Mouse (Mus musculus): ENCODE measurements at regions not wholly inside any gene's neighbourhood (a gene's known extent, or its start where the extent isn't known, plus 50 kb on each side); places are given as distances from the start of the nearest gene placed in this dataset.

- DNase-seq, result peak; percentile 59
Measured at GRCm38 (mm10) chr13:6189566-6189965, 328.3 kb downstream of the Klf6 start.

GRCm38 (mm10) chr13:6191186-6191914 lies 330.1 kb downstream of the Klf6 start:
- no peak for DNase-seq

- peak; percentile 14 for DNase-seq
Measured at GRCm38 (mm10) chr13:6191915-6192295, 330.6 kb downstream of the Klf6 start.

GRCm38 (mm10) chr13:6196690-6197089 lies 335.4 kb downstream of the Klf6 start:
- no peak for DNase-seq

DNA sequence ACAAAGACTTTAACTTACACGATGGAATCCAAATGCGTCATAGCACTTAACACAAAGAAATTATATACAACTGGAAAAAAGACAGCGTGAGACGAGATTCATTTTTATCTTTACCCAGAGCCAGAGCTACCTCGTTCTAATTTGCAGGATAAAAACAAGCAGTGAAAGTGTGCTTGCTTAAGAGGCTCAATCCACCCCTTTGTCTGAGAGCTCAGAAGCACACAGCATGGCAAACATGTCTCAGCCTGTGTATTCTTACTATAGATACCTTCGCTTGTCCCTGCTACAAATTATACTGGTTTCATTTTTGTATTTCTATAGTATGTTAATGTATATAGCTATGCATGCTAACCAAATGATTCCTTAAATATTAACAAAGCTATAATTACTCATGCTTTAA lies 337.8 kb downstream of the Klf6 start:
- DNase-seq, result no peak

GRCm38 (mm10) chr13:6201516-6201915 lies 340.2 kb downstream of the Klf6 start:
- no peak for DNase-seq

DNA sequence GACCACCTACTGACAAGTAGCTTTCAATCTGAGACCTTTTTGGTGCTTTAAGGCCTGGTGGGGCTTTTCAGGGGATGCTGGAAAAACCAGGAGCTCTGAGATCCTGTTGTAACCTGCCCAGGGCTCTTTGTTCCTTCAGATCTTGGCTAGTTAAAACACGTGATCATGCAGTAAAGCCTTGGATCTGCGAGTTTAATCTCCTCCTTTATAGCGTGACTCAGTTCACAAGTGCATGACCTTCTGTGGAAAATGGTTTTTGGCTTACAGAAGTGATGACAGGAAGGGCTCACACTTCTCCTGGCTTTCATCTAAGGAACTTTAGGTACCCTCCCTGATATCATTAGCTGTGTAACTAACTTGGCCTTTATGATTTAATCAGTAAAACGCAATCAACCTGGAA lies 343.1 kb upstream of the Pitrm1 start:
- no peak for DNase-seq

- DNase-seq, result no peak
Measured at GRCm38 (mm10) chr13:6212550-6212949, 335.4 kb upstream of the Pitrm1 start.

- DNase-seq, result no peak
Measured at GRCm38 (mm10) chr13:6214189-6214588, 333.8 kb upstream of the Pitrm1 start.

GRCm38 (mm10) chr13:6226087-6226643 lies 321.8 kb upstream of the Pitrm1 start:
- DNase-seq, result no peak

DNA sequence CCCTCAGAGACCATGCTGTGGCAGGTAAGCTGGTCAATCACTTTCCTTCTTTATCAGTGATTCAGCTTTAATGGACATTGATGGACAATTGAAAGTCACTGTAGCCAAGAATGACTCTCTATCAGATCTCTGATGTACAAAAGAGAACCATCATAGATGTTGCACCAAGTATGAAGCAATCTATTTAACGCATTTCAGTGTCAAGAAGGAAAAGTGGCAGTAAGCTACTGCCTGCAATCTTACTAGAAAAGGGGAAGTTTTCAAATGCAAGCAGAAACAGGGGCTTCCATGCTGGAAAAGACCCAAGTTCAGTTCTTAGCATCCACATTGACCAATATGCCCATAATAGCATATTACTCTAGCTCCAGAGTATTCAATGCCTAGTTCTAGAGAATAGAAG lies 319.7 kb upstream of the Pitrm1 start:
- DNase-seq, result peak; percentile 7

GRCm38 (mm10) chr13:6235394-6235793 lies 312.6 kb upstream of the Pitrm1 start:
- no peak for DNase-seq

DNA sequence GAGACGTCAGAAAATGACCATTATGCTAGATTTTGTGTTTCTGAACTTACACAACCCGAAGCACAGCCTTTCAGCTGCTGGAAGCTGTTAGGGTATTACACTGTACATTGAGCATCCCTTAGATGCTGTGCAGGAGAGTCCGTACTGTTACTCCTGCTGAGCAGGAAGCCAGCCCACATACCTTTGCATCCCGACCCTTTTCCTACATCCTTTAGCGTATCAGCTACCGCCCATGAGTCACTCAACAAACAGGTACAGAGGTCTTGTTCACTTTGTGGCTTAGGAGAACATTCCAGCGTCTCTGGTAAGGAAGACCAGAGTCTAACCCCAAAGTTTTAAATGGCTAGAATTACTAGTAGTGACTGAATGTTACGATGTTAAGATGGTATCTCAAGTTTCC lies 311.4 kb upstream of the Pitrm1 start:
- DNase-seq, result no peak

DNA sequence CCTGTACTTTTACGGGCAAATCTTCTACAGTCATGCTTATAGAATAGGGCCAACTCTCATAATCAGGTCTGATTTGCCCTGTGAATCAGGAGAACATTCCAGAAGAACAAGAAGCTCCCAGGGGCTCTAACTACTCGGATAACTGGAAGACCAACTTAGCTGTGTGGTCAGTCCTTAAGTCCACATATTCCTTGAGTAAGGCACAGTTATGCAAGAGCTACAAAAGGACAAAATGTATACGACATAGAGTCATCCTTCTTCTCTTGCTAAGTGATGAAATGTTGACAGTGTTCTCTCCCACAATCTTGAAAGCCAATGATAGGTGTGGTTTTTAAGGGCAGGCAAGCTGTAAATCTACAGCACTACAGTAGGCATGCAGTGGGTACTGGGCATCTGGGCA lies 310.7 kb upstream of the Pitrm1 start:
- no peak for DNase-seq

- DNase-seq, result no peak
Measured at GRCm38 (mm10) chr13:6240855-6241254, 307.1 kb upstream of the Pitrm1 start.

- DNase-seq, result no peak
Measured at GRCm38 (mm10) chr13:6241472-6242123, 306.4 kb upstream of the Pitrm1 start.

DNA sequence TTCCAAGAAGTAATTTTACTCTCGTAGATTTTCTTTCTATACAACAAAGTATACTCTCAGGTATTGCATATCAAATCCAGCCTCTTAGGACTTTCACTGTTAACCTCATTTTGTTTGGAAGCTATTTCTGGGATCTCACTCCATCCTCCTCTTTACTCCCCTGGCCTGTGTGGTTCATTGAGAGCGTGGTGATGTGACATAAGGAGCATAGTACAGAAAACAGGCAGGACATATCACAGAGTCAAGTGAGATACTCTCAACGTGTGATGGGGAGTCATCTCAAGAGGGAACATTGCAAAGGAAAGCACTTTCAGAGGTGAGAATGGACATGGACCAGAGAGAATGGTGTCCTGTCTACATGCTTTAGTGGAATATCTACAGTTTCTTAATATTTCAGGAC lies 297.8 kb upstream of the Pitrm1 start:
- no peak for DNase-seq

DNA sequence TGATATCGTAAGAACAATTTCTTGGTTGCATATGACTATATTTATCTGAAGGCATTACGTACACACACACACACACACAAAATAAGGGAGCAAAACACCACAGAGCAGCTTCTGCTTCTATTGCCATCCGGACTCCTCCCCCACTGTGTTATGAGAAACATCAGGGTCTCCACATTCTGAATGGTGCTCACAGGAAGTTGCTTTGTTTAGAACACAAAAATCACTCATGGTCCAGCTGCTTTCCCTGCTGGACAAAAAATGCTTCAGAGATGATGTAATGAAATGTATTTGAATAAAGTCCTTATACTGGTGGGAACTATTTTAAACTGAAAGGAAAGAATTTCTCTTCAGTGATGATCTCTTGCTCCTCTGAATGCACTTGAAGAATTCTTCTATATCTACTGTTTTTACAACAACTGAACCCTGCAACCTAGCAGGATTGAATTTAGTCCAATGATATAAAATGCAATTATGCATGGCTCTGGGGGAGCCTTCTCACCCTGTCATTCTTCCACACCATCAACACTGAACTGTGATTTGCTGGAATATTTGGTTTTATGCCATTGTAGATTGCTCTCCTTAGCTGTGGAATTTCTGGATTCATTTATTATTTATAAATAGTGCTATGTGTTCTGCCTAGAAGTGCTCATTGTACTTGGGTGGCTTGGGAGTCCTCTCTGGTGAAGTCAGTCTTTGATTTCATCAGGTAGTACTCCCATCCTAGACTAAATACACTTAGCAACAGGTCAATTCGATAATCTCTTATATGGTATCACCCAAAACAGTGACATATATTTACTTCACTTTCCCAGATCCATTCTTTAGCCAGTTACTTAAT lies 296.7 kb upstream of the Pitrm1 start:
- peak; percentile 7 for DNase-seq

- DNase-seq, result no peak
Measured at GRCm38 (mm10) chr13:6252100-6252499, 295.8 kb upstream of the Pitrm1 start.

DNA sequence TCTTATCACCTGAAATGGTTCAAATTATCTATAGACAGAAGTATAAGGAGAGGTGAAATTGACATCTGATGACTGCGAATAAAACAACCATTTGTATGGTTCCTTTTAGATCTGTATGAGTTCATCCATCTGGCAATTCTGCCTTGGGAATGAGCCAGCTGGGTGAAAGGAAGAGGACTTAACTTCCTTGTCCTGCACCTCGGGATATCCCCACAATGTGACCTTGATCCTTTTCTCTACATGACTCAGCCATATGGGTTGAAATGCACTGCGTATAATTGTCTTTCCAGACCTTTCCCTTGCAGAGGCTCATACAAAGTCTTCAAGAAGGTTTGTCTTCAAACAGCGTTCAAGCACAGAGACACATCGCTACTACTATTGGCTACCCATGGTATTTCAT lies 292.6 kb upstream of the Pitrm1 start:
- no peak for DNase-seq

- no peak for DNase-seq
Measured at GRCm38 (mm10) chr13:6255728-6256496, 292.0 kb upstream of the Pitrm1 start.

GRCm38 (mm10) chr13:6258456-6258855 lies 289.5 kb upstream of the Pitrm1 start:
- no peak for DNase-seq

Measured in lung, postnatal 36 days (tissue).